Mouse (Mus musculus) stomach, postnatal 0 days (tissue): ENCODE measurements around the gene Plekhd1. TPM values are rescaled to one million over a fixed set of nuclear protein-coding genes. Genes with fewer than 3 reads are reported as not detected.

Experiments used
- ATAC-seq: fragments of 200-750 bp; cut with Nextera tagmentation; 2 replicates; pipeline ENCODE4 v1.8.0; 2017; ENCODE audit not compliant: low FRiP score, low TSS enrichment
- DNase-seq: peaks from one replicate; pipeline ENCODE4 v3.0.0-alpha.2; 2016; ENCODE audit warnings: low spot score
- H3K27ac ChIP-seq: fragments of 300-500 bp; sonication (generic); replicated peaks from 2 replicates; pipeline ENCODE4 v1.5.1; 2014; ENCODE audit warnings: mild to moderate bottlenecking, control low read depth
- H3K27me3 ChIP-seq: fragments of 300-500 bp; sonication (generic); 2 replicates; pipeline ENCODE4 v1.6.1; 2014; ENCODE audit warnings: low read length; ENCODE audit not compliant: control insufficient read depth, insufficient read depth
- H3K36me3 ChIP-seq: fragments of 300-500 bp; sonication (generic); 2 replicates; pipeline ENCODE4 v1.6.1; 2014; ENCODE audit warnings: low read length, mixed read lengths; ENCODE audit not compliant: control insufficient read depth, insufficient read depth
- H3K4me1 ChIP-seq: fragments of 300-500 bp; sonication (generic); replicated peaks from 2 replicates; pipeline ENCODE4 v1.6.1; 2014; ENCODE audit warnings: antibody characterized with exemption; ENCODE audit not compliant: control insufficient read depth, insufficient read depth
- H3K4me2 ChIP-seq: fragments of 300-500 bp; sonication (generic); replicated peaks from 2 replicates; pipeline ENCODE4 v1.6.1; 2014; ENCODE audit warnings: low read depth, mild to moderate bottlenecking, control low read depth, moderate library complexity
- H3K4me3 ChIP-seq: fragments of 300-500 bp; sonication (generic); 2 replicates; pipeline ENCODE4 v1.5.1; 2014; ENCODE audit warnings: low read depth, low read length, control low read depth
- H3K9ac ChIP-seq: fragments of 300-500 bp; sonication (generic); 2 replicates; pipeline ENCODE4 v1.6.1; 2014; ENCODE audit warnings: mild to moderate bottlenecking, low read length, control low read depth, mixed read lengths
- H3K9me3 ChIP-seq: fragments of 300-500 bp; sonication (generic); 2 replicates; pipeline ENCODE4 v1.6.1; 2016; ENCODE audit warnings: low read length; ENCODE audit not compliant: control insufficient read depth
- CTCF ChIP-seq: IDR thresholded peaks from 2 replicates; pipeline ENCODE4 v1.5.1; 2016; ENCODE audit warnings: antibody characterized with exemption, low read depth, mild to moderate bottlenecking, moderate library complexity
- EP300 ChIP-seq: optimal IDR thresholded peaks from 2 replicates; pipeline ENCODE3; 2016; ENCODE audit warnings: antibody characterized with exemption
- WGBS: fragments of 180-500 bp; shearing (Covaris S2); extraction: QIAGEN DNeasy Blood & Tissue Kit; methylation state at CpG from one replicate; pipeline ENCODE4 v1.1.7; 2014; 5-methylcytosine and 5-hydroxymethylcytosine counted together
- polyA plus RNA-seq: library from polyadenylated mRNA; unstranded; fragments of >200 nt; fragmentation: Nextera tagmentation; extraction: Ambion mirVana; gene quantifications from 2 replicates; pipeline ENCODE4 v1.2.1, GENCODE M21; 2015

The Plekhd1 gene
- polyA plus RNA-seq, 1 experiment from 2014 or later, result 2.3 TPM

DNA sequence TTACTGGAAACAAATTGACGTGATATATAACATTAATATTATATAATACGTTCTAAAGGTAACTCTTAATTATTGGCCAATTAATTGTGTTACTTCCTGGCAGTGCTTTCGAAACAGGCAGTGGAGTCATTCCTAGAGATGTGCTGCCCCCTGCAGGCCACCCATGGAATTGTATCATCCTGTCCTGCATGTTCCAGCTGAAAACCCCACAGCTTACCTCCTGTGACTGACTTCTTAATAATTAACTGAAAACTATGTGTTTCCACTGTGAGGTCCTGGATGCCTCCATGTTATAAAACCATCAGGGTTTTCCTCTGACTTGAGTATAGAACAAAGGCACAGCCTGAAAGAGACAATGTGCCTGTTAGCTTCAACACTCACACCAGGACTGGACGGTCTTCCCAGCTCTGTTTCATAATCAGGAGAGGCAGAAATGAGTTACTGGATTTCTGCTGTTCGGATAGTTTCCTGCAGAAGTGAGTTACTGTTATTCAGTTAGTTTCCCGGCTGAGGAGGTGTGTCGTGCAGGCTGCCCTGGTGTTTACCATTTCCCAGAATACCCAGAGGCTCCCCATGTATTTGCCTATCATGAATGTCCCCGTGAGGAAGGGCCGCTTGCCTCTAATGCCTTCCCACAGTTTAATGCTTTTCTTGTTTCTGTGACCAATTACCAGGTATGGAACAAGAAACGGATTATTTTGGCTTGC lies 32.6 kb downstream of the Plekhd1 start:
- 22% methylated on average over 10 of the region's 10 CpGs for WGBS
- ATAC-seq, result peak; percentile 45; the same call in 1 of the 2 replicates
- Histone ChIP-seq H3K27ac (no peak overlapping the region), H3K9me3 (no peaks in the 10 kb centered on the region), H3K4me3 (no peak overlapping the region), H3K27me3 (no peaks in the 10 kb centered on the region), H3K9ac (no peak overlapping the region), H3K4me1 (no peaks in the 10 kb centered on the region), H3K4me2 (no peak overlapping the region), H3K36me3 (no peaks in the 10 kb centered on the region)
- peak; percentile 90 for DNase-seq
- TF ChIP-seq EP300 (no peak), CTCF (peak; percentile 92)

DNA sequence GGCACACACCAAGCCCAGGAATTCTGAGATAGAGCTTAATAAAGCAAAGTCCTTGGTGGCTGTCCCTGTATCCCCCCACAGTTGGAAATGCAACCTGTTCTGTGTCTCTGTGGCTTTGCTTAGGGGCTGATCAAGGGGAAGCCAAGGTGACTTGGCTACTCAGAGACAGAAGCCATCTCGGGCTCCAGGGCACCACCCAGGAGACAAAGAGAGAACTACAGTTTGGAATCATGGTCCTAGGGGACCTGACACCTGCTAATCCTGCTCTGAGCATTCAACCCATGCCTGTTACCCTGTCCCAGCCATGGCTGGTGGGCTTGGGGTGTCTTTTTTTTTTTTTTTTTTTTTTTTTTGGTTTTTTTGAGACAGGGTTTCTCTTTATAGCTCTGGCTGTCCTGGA lies 35.8 kb downstream of the Plekhd1 start:
- no peak overlapping the region for H3K4me2 ChIP-seq
- H3K9ac ChIP-seq, result no peak overlapping the region
- no peaks in the 10 kb centered on the region for H3K27me3 ChIP-seq
- TF ChIP-seq CTCF (no peak), EP300 (no peak)
- no peak overlapping the region for H3K27ac ChIP-seq
- DNase-seq, result no peak
- H3K9me3 ChIP-seq, result no peaks in the 10 kb centered on the region
- no peak overlapping the region for H3K4me3 ChIP-seq
- no peak for ATAC-seq
- H3K36me3 ChIP-seq, result no peaks in the 10 kb centered on the region
- no peaks in the 10 kb centered on the region for H3K4me1 ChIP-seq
- WGBS, result 43% methylated on average over 1 of the region's 1 CpGs

GRCm38 (mm10) chr12:80728814-80729213 lies 36.4 kb downstream of the Plekhd1 start:
- no peak overlapping the region for H3K27ac ChIP-seq
- no peak for ATAC-seq
- no peaks in the 10 kb centered on the region for H3K36me3 ChIP-seq
- peak; percentile 66 for TF ChIP-seq CTCF
- TF ChIP-seq EP300, result no peak
- no peak overlapping the region for H3K4me3 ChIP-seq
- H3K4me2 ChIP-seq, result no peak overlapping the region
- DNase-seq, result no peak
- 54% methylated on average over 2 of the region's 2 CpGs for WGBS
- no peaks in the 10 kb centered on the region for H3K4me1 ChIP-seq
- H3K9me3 ChIP-seq, result no peaks in the 10 kb centered on the region
- no peaks in the 10 kb centered on the region for H3K27me3 ChIP-seq
- H3K9ac ChIP-seq, result no peak overlapping the region

DNA sequence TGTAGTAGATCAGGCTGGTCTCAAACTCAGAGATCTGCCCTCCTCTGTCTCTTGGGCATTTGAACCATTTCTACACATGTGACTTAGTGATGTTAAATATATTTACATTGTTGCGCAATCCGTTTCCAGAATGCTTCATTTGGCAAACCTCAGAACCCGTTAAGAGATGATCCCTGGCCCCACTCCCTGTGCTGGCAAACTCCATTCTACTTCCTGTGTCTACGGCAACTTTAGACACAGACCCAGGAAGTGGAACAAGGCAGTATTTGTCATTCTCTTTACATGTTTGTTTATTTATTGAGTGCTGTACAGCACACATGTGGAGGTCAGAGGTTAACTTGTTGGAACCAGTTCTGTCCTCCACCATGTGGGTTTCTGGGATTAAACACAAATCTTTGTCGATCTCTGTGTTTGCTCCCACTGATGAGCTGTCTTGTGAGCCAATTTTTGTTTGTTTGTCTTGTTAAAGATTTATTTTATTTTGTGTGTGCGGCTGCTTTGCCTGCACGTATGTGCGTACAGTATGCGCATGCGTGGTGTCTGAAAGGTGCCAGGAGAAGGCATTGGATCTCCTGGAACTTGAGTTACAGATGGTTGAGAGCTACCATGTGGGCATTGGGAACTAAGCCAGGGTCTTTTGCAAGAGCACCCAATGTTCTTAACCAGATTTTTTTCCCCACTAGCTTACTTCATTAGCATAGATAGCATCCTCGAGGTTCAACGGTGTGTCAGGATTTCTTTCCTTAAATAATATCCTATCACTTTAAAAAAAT lies 37.6 kb downstream of the Plekhd1 start:
- H3K36me3 ChIP-seq, result no peaks in the 10 kb centered on the region
- H3K9ac ChIP-seq, result no peak overlapping the region
- peak; percentile 34; the same call in 1 of the 2 replicates for ATAC-seq
- no peaks in the 10 kb centered on the region for H3K27me3 ChIP-seq
- no peak overlapping the region for H3K4me3 ChIP-seq
- no peak overlapping the region for H3K27ac ChIP-seq
- no peaks in the 10 kb centered on the region for H3K9me3 ChIP-seq
- TF ChIP-seq EP300, result no peak
- no peak for TF ChIP-seq CTCF
- no peaks in the 10 kb centered on the region for H3K4me1 ChIP-seq
- DNase-seq, result no peak
- H3K4me2 ChIP-seq, result no peak overlapping the region
- WGBS, result 63% methylated on average over 12 of the region's 12 CpGs

DNA sequence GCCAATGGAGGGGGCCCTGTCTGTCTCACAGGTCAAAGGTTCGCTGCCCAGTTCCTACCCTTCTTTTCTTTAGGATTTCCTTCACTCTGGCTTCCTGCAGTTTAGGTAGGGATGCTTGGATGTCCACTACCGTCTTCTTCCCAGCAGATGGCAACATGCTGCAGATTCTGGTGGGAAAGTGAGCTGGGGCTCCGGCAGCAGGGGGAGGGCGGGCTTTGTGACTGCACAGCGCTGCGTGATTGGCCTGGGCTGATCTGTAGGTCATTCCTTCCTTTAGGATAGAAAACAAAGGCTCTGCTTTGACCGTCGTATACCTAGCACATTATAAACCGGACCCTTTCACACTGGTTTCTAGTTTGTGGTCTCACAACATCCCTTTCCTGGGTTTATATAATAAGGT lies 38.2 kb downstream of the Plekhd1 start:
- peak; percentile 76 for DNase-seq
- peak; percentile 83 for ATAC-seq
- no peak for TF ChIP-seq EP300
- TF ChIP-seq CTCF, result peak; percentile 90

More for the DNA sequence above, 38.2 kb downstream of the Plekhd1 start:
- no peak overlapping the region for H3K4me3 ChIP-seq
- H3K4me2 ChIP-seq, result no peak overlapping the region
- H3K9ac ChIP-seq, result no peak overlapping the region
- H3K9me3 ChIP-seq, result no peaks in the 10 kb centered on the region
- H3K27ac ChIP-seq, result no peak overlapping the region
- H3K27me3 ChIP-seq, result no peaks in the 10 kb centered on the region
- H3K4me1 ChIP-seq, result no peaks in the 10 kb centered on the region
- H3K36me3 ChIP-seq, result no peaks in the 10 kb centered on the region
- WGBS, result 6% methylated on average over 9 of the region's 9 CpGs
